Mouse (Mus musculus) bone marrow macrophage, adult 2 months (primary cell): ENCODE results near the gene Tanc2.

Experiments
- CTCF ChIP-seq: IDR thresholded peaks from 2 replicates; pipeline ENCODE4 v1.5.1; 2012; ENCODE audit warnings: low read depth, mild to moderate bottlenecking, low read length, moderate library complexity
- POLR2A ChIP-seq: IDR thresholded peaks from 2 replicates; pipeline ENCODE4 v1.6.1; 2012; ENCODE audit warnings: mild to moderate bottlenecking, low read depth, low read length, borderline replicate concordance

DNA sequence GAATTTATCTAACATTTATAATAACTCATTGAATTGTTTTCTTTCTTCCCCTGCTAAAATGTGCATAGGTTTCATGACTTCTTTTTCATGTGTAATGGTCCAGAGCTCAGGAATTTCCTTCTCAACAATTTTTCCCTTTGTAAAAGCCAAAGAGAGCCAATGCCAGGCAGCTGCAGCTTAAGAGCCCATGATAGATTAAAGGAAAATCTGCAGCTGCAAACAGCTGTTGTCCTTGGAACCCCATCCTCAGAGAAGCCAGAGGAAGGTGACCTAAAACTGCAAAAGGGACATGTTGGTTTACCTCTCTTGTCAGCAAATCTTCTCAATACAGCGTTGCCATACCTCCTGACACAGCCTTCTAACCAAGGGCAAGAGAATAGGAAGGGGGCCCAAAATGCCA, 313.2 kb downstream of the Tanc2 start:
- TF ChIP-seq CTCF: no peak
- TF ChIP-seq POLR2A: no peak
